Mouse (Mus musculus): ENCODE data around the gene A2m. TPM values are rescaled to one million over a fixed set of nuclear protein-coding genes. Genes with fewer than 3 reads are reported as not detected.

The A2m gene
- polyA plus RNA-seq (2014; fragmentation: Nextera tagmentation; extraction: Ambion mirVana): 2.4 and 3.1 TPM in 2 replicates

DNA sequence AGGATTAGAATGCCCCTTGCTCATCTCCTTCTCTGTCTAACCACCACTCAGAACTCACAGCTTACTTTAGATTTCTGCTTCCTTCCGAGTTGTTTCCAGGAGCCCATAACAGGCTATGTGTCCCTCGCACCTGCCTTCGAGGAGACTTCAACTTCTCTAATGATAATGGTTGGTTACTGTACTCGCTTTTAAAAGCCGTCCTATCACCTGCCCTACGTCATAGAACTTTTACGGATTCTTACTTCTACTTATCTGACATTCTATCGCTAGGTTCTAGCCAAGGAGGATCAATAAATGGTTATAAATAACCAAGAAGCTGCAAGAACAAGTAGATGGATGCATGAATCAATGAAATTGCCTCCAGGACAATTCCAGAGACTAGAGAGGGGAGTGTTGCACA is at the start of gene A2m:
A2m (plus strand) TSS at position 301 of the 400 bp plus-strand sequence.
- Histone ChIP-seq H3K4me2 (ENCODE audit: low read depth, low read length) (peak within 1 kb of the TSS; percentile 47), H3K27ac (replicated peaks; ENCODE audit: low read depth, low read length) (no peak within 1 kb of the TSS), H3K4me1 (ENCODE audit: control insufficient read depth, insufficient read depth, low read length) (no peaks in the 10 kb centered on the region), H3K4me3 (ENCODE audit: low read depth, low read length) (peak within 1 kb of the TSS; percentile 22), H3K27me3 (replicated peaks; ENCODE audit: control insufficient read depth, insufficient read depth, low read length) (no peaks in the 10 kb centered on the region), H3K9me3 (ENCODE audit: control insufficient read depth, low read length) (no peaks in the 10 kb centered on the region), H3K36me3 (ENCODE audit: control insufficient read depth, insufficient read depth, low read length) (no peaks in the 10 kb centered on the region), H3K9ac (ENCODE audit: low read depth, low read length) (no peak within 1 kb of the TSS)
- 90% methylated on average over 8 of the region's 8 CpGs for WGBS
- DNase-seq (ENCODE audit: low spot score) (no peak), ATAC-seq (ENCODE audit: low read depth) (no peak)

DNA sequence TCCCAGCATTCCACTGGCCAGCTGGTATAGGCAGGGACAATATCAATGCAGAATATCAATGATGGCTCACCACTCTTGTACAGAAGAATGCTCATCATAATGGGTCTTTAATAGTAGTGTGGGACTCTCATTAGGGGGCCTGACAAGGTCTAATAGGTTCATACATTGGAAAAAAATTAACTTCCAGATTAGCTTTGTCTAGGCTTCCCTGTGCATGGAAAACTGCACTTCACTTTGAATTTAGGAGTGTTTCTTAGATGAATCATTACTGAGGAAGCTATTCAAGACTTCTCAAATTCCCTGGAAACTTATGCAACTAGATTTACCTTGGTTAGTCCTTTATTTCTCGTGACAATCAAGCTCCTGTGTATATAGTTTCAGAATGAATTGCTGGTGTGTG is 45.0 kb upstream of the A2m start:
- no peak overlapping the region for H3K9ac ChIP-seq (ENCODE audit: low read depth, low read length)
- ATAC-seq (ENCODE audit: low read depth) (no peak), DNase-seq (ENCODE audit: low spot score) (no peak)
- H3K4me1 ChIP-seq (ENCODE audit: control insufficient read depth, insufficient read depth, low read length): no peaks in the 10 kb centered on the region
- H3K4me3 ChIP-seq (ENCODE audit: low read depth, low read length): no peak overlapping the region
- H3K9me3 ChIP-seq (ENCODE audit: control insufficient read depth, low read length): no peaks in the 10 kb centered on the region
- no peaks in the 10 kb centered on the region for H3K36me3 ChIP-seq (ENCODE audit: control insufficient read depth, insufficient read depth, low read length)
- H3K4me2 ChIP-seq (ENCODE audit: low read depth, low read length): no peak overlapping the region
- 29% methylated on average over 1 of the region's 1 CpGs for WGBS
- H3K27me3 ChIP-seq (replicated peaks; ENCODE audit: control insufficient read depth, insufficient read depth, low read length): no peaks in the 10 kb centered on the region
- H3K27ac ChIP-seq (replicated peaks; ENCODE audit: low read depth, low read length): no peak overlapping the region

DNA sequence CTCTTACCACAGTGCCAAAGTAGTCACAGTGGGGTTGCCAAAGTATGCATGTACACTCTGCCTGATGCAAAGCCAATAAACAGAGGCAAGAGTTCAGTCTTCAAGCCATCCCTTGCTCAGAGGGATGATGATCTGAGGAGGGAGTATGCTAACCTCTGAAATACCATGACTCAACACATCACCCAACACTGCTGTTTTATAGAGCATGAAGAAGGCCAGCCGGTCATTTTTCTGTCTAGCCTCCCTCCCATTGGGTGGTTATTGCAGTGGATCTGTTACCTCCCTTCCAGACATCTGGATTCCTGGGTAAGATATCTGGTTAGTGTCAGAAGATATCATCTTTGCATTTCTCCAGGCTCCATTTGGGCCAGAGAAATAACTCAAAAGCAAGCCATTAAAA is 34.2 kb upstream of the A2m start:
- no peak overlapping the region for H3K4me2 ChIP-seq (ENCODE audit: low read depth, low read length)
- H3K36me3 ChIP-seq (ENCODE audit: control insufficient read depth, insufficient read depth, low read length): no peaks in the 10 kb centered on the region
- H3K27ac ChIP-seq (replicated peaks; ENCODE audit: low read depth, low read length): no peak overlapping the region
- DNase-seq (ENCODE audit: low spot score) (peak; percentile 5), ATAC-seq (ENCODE audit: low read depth) (no peak)
- H3K9ac ChIP-seq (ENCODE audit: low read depth, low read length): no peak overlapping the region
- H3K4me1 ChIP-seq (ENCODE audit: control insufficient read depth, insufficient read depth, low read length): no peaks in the 10 kb centered on the region
- no peak overlapping the region for H3K4me3 ChIP-seq (ENCODE audit: low read depth, low read length)
- H3K27me3 ChIP-seq (replicated peaks; ENCODE audit: control insufficient read depth, insufficient read depth, low read length): no peaks in the 10 kb centered on the region
- WGBS: 94% methylated on average over 1 of the region's 1 CpGs
- no peaks in the 10 kb centered on the region for H3K9me3 ChIP-seq (ENCODE audit: control insufficient read depth, low read length)

DNA sequence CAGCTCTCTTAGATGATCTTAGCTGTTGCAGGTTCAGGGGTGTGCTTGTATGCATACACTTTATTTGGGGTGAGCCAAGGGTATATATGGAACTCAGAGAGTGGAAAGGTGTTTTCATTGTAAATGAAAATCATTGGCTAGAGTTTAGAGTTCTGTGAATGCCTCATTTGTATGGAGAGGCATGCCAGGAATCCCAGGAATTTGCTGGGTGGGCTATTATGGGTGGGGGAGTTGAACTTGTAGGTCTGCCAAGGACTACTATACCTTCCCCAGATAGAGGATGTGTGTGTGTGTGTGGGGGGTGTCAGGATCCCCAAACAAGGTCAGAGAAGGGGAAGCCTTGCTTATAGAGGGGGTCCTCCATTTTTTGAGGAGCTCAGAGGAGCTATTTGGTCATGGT is 27.3 kb upstream of the A2m start:
- no peaks in the 10 kb centered on the region for H3K27me3 ChIP-seq (replicated peaks; ENCODE audit: control insufficient read depth, insufficient read depth, low read length)
- H3K27ac ChIP-seq (replicated peaks; ENCODE audit: low read depth, low read length): no peak overlapping the region
- H3K36me3 ChIP-seq (ENCODE audit: control insufficient read depth, insufficient read depth, low read length): no peaks in the 10 kb centered on the region
- ATAC-seq (ENCODE audit: low read depth): no peak
- H3K9ac ChIP-seq (ENCODE audit: low read depth, low read length): no peak overlapping the region
- no peak for DNase-seq (ENCODE audit: low spot score)
- H3K4me2 ChIP-seq (ENCODE audit: low read depth, low read length): no peak overlapping the region
- H3K4me1 ChIP-seq (ENCODE audit: control insufficient read depth, insufficient read depth, low read length): no peaks in the 10 kb centered on the region
- H3K9me3 ChIP-seq (ENCODE audit: control insufficient read depth, low read length): no peaks in the 10 kb centered on the region
- H3K4me3 ChIP-seq (ENCODE audit: low read depth, low read length): no peak overlapping the region

DNA sequence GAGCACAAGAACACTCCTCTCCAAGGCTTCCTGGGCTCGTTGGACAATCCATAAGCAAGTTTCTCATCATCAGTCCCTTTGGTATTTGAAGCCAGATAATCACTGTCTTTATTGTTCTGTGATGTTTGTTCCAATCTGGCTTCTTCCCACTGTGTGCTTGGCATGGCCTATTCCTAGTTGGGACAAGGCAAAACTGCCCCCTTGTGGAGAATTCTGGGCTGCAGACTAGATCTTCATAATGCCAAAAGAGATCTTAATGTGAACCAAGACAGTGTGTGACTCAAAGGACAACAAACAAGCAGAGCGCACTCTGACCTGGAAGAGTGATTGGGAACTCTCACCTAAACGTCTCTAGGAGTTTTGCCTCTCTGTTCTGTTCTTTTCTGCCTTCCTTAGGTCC is 23.4 kb upstream of the A2m start:
- Histone ChIP-seq H3K9me3 (ENCODE audit: control insufficient read depth, low read length) (no peaks in the 10 kb centered on the region), H3K4me1 (ENCODE audit: control insufficient read depth, insufficient read depth, low read length) (no peaks in the 10 kb centered on the region), H3K4me3 (ENCODE audit: low read depth, low read length) (no peak overlapping the region), H3K9ac (ENCODE audit: low read depth, low read length) (no peak overlapping the region), H3K27ac (replicated peaks; ENCODE audit: low read depth, low read length) (no peak overlapping the region), H3K4me2 (ENCODE audit: low read depth, low read length) (no peak overlapping the region), H3K36me3 (ENCODE audit: control insufficient read depth, insufficient read depth, low read length) (no peaks in the 10 kb centered on the region), H3K27me3 (replicated peaks; ENCODE audit: control insufficient read depth, insufficient read depth, low read length) (no peaks in the 10 kb centered on the region)
- ATAC-seq (ENCODE audit: low read depth) (no peak), DNase-seq (ENCODE audit: low spot score) (peak; percentile 37)
- 43% methylated on average over 3 of the region's 3 CpGs for WGBS

DNA sequence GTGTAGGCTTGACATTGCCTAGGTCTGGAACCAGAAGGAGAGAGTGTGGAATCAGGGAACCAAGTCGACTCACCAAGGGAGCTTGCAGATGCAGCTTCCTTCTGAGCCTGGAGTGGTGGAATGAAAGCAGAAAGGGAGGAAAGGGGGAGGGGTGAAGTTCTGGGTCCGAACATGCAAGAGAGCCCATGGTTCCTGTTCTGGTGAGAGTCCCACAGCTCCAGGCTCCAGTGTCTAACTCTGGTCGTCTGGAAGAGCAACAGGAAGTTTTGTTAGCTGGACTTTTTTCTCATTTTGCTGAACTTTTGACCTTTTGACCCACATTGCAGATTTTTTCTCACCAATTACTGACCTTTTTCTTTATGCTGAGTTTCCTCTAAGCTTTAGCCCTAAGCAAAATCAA is 17.7 kb upstream of the A2m start:
- no peak for DNase-seq (ENCODE audit: low spot score)
- no peak overlapping the region for H3K27ac ChIP-seq (replicated peaks; ENCODE audit: low read depth, low read length)
- H3K9ac ChIP-seq (ENCODE audit: low read depth, low read length): no peak overlapping the region
- no peaks in the 10 kb centered on the region for H3K9me3 ChIP-seq (ENCODE audit: control insufficient read depth, low read length)
- no peak overlapping the region for H3K4me2 ChIP-seq (ENCODE audit: low read depth, low read length)
- WGBS: 16% methylated on average over 3 of the region's 3 CpGs
- no peaks in the 10 kb centered on the region for H3K27me3 ChIP-seq (replicated peaks; ENCODE audit: control insufficient read depth, insufficient read depth, low read length)
- H3K4me3 ChIP-seq (ENCODE audit: low read depth, low read length): no peak overlapping the region
- no peaks in the 10 kb centered on the region for H3K4me1 ChIP-seq (ENCODE audit: control insufficient read depth, insufficient read depth, low read length)
- no peaks in the 10 kb centered on the region for H3K36me3 ChIP-seq (ENCODE audit: control insufficient read depth, insufficient read depth, low read length)
- ATAC-seq (ENCODE audit: low read depth): no peak

DNA sequence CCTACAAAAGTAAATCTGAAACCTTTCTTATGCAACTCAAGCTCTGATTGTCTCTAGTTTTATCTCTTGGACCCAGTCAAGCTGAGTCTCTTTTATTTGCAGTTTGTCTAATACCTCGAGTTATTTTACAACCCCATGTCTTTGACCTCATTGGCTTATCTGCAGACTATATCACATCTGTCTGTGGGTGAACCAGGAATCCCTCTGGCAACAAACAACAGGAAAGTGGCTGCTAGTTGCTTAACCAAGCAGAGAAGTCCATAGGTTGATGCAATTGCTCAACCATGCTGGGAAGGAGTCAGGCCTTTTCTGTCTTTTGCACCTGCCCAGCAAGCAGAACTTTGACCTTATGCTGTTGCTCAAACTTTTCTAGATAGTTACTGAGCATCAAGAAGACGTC is 12.7 kb upstream of the A2m start:
- WGBS: 75% methylated on average over 2 of the region's 2 CpGs
- Histone ChIP-seq H3K4me3 (ENCODE audit: low read depth, low read length) (no peak overlapping the region), H3K27ac (replicated peaks; ENCODE audit: low read depth, low read length) (no peak overlapping the region), H3K4me2 (ENCODE audit: low read depth, low read length) (no peak overlapping the region), H3K9me3 (ENCODE audit: control insufficient read depth, low read length) (no peaks in the 10 kb centered on the region), H3K36me3 (ENCODE audit: control insufficient read depth, insufficient read depth, low read length) (no peaks in the 10 kb centered on the region), H3K27me3 (replicated peaks; ENCODE audit: control insufficient read depth, insufficient read depth, low read length) (no peaks in the 10 kb centered on the region), H3K4me1 (ENCODE audit: control insufficient read depth, insufficient read depth, low read length) (no peaks in the 10 kb centered on the region), H3K9ac (ENCODE audit: low read depth, low read length) (no peak overlapping the region)
- ATAC-seq (ENCODE audit: low read depth) (no peak), DNase-seq (ENCODE audit: low spot score) (no peak)

DNA sequence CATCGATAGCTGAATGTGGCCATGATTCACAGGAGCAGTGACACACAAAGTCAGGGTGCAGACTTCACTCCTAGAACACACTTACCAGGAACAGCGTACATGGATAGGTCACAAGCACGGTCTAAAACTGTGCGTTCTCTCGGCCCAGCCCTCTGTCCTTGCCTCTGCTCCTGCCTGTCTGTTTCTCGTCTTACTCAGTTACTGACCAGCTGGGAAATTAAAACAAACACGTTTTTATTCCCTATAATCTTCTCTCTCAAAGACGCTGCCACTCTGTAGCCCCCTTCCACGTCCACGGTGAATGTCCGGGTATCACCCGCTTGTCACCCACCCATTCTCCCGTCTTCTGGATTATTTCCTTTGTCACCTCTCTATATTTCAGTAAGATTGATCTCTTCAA is 656 bp upstream of the A2m start:
- Histone ChIP-seq H3K27me3 (replicated peaks; ENCODE audit: control insufficient read depth, insufficient read depth, low read length) (no peaks in the 10 kb centered on the region), H3K36me3 (ENCODE audit: control insufficient read depth, insufficient read depth, low read length) (no peaks in the 10 kb centered on the region), H3K9ac (ENCODE audit: low read depth, low read length) (no peak overlapping the region), H3K27ac (replicated peaks; ENCODE audit: low read depth, low read length) (no peak overlapping the region), H3K4me2 (ENCODE audit: low read depth, low read length) (no peak overlapping the region), H3K4me1 (ENCODE audit: control insufficient read depth, insufficient read depth, low read length) (no peaks in the 10 kb centered on the region), H3K9me3 (ENCODE audit: control insufficient read depth, low read length) (no peaks in the 10 kb centered on the region), H3K4me3 (ENCODE audit: low read depth, low read length) (no peak overlapping the region)
- ATAC-seq (ENCODE audit: low read depth) (no peak), DNase-seq (ENCODE audit: low spot score) (no peak)
- 71% methylated on average over 13 of the region's 13 CpGs for WGBS

DNA sequence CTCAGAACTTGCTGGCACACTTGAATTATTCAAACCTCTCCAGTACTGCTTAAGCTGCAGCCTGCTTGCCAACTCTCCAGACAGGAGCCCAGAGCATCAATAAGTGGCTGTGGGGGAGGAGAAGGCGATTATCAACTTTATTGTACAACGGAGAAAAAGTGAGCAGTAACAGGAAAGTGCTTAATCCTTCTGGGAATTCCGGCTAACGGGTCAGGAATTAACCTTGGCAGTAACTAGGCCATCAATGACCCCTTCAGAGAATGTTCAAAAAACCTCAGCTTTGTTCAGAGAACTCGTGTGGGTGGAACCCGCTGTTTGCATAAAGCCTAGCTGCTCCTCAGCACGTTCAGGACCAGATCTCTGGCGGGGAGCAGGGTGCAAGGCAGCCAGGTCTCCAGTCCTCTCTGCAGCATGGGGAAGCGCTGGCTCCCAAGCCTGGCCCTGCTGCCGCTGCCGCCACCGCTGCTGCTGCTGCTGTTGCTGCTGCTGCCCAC is 749 bp downstream of the A2m start:
- H3K27me3 ChIP-seq (replicated peaks; ENCODE audit: control insufficient read depth, insufficient read depth, low read length): no peaks in the 10 kb centered on the region
- 5% methylated on average over 12 of the region's 12 CpGs for WGBS
- H3K4me3 ChIP-seq (ENCODE audit: low read depth, low read length): peak overlapping the region; percentile 22
- no peak overlapping the region for H3K9ac ChIP-seq (ENCODE audit: low read depth, low read length)
- ATAC-seq (ENCODE audit: low read depth) (peak; percentile 18; the same call in 1 of the 2 replicates), DNase-seq (ENCODE audit: low spot score) (peak; percentile 30)
- no peaks in the 10 kb centered on the region for H3K4me1 ChIP-seq (ENCODE audit: control insufficient read depth, insufficient read depth, low read length)
- H3K4me2 ChIP-seq (ENCODE audit: low read depth, low read length): peak overlapping the region; percentile 47
- no peaks in the 10 kb centered on the region for H3K36me3 ChIP-seq (ENCODE audit: control insufficient read depth, insufficient read depth, low read length)
- no peaks in the 10 kb centered on the region for H3K9me3 ChIP-seq (ENCODE audit: control insufficient read depth, low read length)
- H3K27ac ChIP-seq (replicated peaks; ENCODE audit: low read depth, low read length): no peak overlapping the region

Measured in embryonic facial prominence, embryonic 14.5 days (tissue).